Mouse (Mus musculus) liver, postnatal 0 days (tissue): ENCODE measurements around the gene Tmed6.

Source experiments
- CTCF ChIP-seq: sonication (generic); IDR thresholded peaks from 2 replicates; pipeline ENCODE4 v1.5.1; 2016; ENCODE audit warnings: antibody characterized with exemption, low read depth
- EP300 ChIP-seq: IDR thresholded peaks from 2 replicates; pipeline ENCODE4 v1.6.1; 2016; ENCODE audit warnings: antibody characterized with exemption, low read depth, mild to moderate bottlenecking

GRCm38 (mm10) chr8:107052046-107052445 lies 13.4 kb downstream of the Tmed6 start:
- no peak for TF ChIP-seq CTCF
- TF ChIP-seq EP300: no peak
